Mouse (Mus musculus): Measurements from ENCODE around the gene Ccp110. TPM values are rescaled to one million over a fixed set of nuclear protein-coding genes. Genes with fewer than 3 reads are reported as not detected.
A peak's percentile ranks its signal among the peaks of the same experiment; 100 is the strongest.

Ccp110 gene
- 3.8 TPM for polyA plus RNA-seq (2012; fragmentation: generic; extraction: Trizol)
- long read RNA-seq, experiment 1, partial matches to known transcripts, result 1 of 3 reads
- long read RNA-seq, experiment 1, other reads (novel, unspliced or antisense), result 2 of 3 reads
- long read RNA-seq, experiment 2, full-length matches to known transcripts, result 1 of 14 reads
- long read RNA-seq, experiment 2, partial matches to known transcripts, result 5 of 14 reads
- long read RNA-seq, experiment 2, other reads (novel, unspliced or antisense), result 8 of 14 reads

DNA sequence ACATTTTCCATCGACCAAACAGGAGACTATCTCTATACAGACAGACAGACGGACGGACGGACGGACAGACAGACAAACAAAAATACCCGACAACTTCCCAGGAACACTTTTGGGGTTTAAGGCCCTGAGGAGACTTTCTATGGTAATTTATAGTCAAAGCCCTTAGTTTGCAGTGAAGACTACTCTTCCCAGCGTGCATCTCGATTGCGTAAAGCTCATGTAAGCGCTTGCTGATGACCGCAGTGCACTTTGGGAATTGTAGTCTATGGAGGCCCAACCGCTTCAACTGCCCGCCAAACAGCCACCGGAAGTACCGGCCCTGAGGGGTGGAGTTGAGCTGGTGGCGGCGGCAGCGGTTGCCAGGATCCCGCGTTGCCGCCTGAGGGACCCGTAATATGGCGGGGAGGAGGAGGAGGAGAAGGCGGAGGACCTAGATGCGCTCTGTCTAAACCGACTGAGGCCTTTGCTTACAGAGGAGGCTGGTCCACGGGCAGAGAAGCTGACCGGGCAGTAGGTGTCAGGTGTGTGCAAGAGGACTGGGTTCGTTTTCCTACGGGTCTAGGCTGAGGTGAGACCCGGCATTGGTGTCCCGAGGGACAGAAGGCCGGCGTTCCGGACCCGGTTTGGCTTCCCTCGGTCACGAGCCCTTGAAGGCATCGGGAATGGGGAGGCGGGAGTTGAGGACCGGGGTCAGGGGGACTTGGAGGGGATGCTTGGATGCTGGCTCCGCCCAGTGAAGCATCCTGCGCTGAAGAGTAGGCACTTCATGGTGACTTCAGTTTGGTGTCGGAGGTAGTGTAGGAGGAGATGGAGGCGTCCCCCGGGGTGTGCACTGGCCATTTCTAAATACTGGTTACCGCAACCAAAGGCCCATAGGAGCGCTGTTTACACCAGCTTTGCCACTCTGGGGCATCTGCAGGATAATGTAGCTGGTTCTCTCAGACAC, at the start of gene Ccp110:
TSS of gene Ccp110 (plus strand) at position 325 of the 946 bp plus-strand sequence.
- peaks cover 19% of the 10 kb centered on the region for H3K36me3 ChIP-seq (ENCODE audit: control insufficient read depth, insufficient read depth)
- peak within 1 kb of the TSS; percentile 89 for H3ac ChIP-seq (ENCODE audit: control insufficient read depth, insufficient read length, low read depth)
- TF ChIP-seq FOSL1 (IDR thresholded peaks at IDR 0.05; ENCODE audit: insufficient read depth, low read length, poor library complexity, severe bottlenecking), result no peak
- peak; percentile 90 for TF ChIP-seq CEBPB (IDR thresholded peaks at IDR 0.05; ENCODE audit: low read depth)
- H3K79me3 ChIP-seq (ENCODE audit: low read depth), result peaks cover 3% of the 10 kb centered on the region
- peak within 1 kb of the TSS; percentile 68 for H3K4me3 ChIP-seq (ENCODE audit: insufficient read depth, poor library complexity, severe bottlenecking)
- H3K27me3 ChIP-seq (ENCODE audit: control insufficient read depth, insufficient read depth, insufficient read length), result no peaks in the 10 kb centered on the region
- H3K79me2 ChIP-seq (ENCODE audit: control insufficient read depth, insufficient read depth), result peaks cover 10% of the 10 kb centered on the region

DNA sequence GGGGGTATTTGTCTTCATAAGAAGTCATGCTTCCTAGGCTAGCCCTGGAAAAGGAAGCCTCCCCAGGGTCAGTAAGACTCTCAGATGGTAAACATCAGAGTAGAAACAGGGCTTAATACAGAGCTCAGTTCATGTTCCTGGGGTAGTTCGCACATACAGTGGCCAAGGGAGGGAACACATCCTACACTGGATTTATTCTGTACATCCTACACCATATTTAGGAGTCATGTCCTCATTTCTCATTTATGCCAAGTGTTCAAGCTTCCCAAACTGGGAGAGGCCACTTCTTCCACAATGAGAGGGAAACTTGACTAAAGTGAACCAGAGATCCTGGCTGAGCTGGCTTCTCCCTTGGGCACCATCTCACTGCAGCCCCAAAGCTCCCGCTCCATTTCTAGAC, 44.6 kb upstream of the Ccp110 start:
- H3K79me2 ChIP-seq (ENCODE audit: control insufficient read depth, insufficient read depth), result no peaks in the 10 kb centered on the region
- H3K27me3 ChIP-seq (ENCODE audit: control insufficient read depth, insufficient read depth, insufficient read length), result peaks cover 14% of the 10 kb centered on the region
- H3K36me3 ChIP-seq (ENCODE audit: control insufficient read depth, insufficient read depth), result no peaks in the 10 kb centered on the region
- TF ChIP-seq MYOD1 (IDR thresholded peaks at IDR 0.05; ENCODE audit: control insufficient read depth, insufficient read length, low read depth) (no peak), USF1 (IDR thresholded peaks at IDR 0.05; ENCODE audit: low read depth) (no peak), CEBPB (IDR thresholded peaks at IDR 0.05; ENCODE audit: low read depth) (no peak), CTCF (IDR thresholded peaks at IDR 0.05; ENCODE audit: control insufficient read depth, insufficient read depth, insufficient read length) (no peak)
- H3K4me3 ChIP-seq (ENCODE audit: insufficient read depth, poor library complexity, severe bottlenecking), result no peak overlapping the region
- H3ac ChIP-seq (ENCODE audit: control insufficient read depth, insufficient read length, low read depth), result no peak overlapping the region
- H3K79me3 ChIP-seq (ENCODE audit: low read depth), result no peaks in the 10 kb centered on the region

DNA sequence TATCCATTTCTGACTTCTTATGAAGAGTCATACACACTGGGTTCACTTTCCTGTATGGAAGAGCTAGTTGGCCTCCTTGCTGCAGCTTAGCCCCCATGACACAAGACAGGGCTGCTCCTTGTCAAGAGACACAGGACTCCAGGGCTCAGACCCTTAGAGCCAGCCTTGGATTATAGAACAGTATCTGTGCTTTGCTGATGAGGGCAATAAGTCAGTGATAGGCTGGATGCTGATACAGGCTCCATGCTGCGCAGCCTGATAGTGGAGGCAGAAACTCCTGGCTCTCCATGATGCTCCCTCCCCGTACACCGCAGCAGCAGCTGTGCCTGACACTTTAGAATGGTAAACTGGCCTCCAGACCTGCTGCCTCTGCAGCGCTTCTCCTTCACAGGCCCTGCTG, 42.2 kb upstream of the Ccp110 start:
- TF ChIP-seq MYOD1 (IDR thresholded peaks at IDR 0.05; ENCODE audit: control insufficient read depth, insufficient read length, low read depth) (no peak), MYOG (IDR thresholded peaks at IDR 0.05; ENCODE audit: control insufficient read depth, extremely low read depth, insufficient read length) (no peak), CTCF (IDR thresholded peaks at IDR 0.05; ENCODE audit: control insufficient read depth, insufficient read depth, insufficient read length) (no peak), FOSL1 (IDR thresholded peaks at IDR 0.05; ENCODE audit: insufficient read depth, low read length, poor library complexity, severe bottlenecking) (no peak), USF1 (IDR thresholded peaks at IDR 0.05; ENCODE audit: low read depth) (no peak), MAX (IDR thresholded peaks at IDR 0.05) (no peak), CEBPB (IDR thresholded peaks at IDR 0.05; ENCODE audit: low read depth) (no peak)
- H3K4me3 ChIP-seq (ENCODE audit: insufficient read depth, poor library complexity, severe bottlenecking), result no peak overlapping the region
- H3K79me3 ChIP-seq (ENCODE audit: low read depth), result no peaks in the 10 kb centered on the region
- H3K79me2 ChIP-seq (ENCODE audit: control insufficient read depth, insufficient read depth), result no peaks in the 10 kb centered on the region
- H3K36me3 ChIP-seq (ENCODE audit: control insufficient read depth, insufficient read depth), result no peaks in the 10 kb centered on the region
- no peak overlapping the region for H3ac ChIP-seq (ENCODE audit: control insufficient read depth, insufficient read length, low read depth)
- H3K27me3 ChIP-seq (ENCODE audit: control insufficient read depth, insufficient read depth, insufficient read length), result peaks cover 14% of the 10 kb centered on the region

DNA sequence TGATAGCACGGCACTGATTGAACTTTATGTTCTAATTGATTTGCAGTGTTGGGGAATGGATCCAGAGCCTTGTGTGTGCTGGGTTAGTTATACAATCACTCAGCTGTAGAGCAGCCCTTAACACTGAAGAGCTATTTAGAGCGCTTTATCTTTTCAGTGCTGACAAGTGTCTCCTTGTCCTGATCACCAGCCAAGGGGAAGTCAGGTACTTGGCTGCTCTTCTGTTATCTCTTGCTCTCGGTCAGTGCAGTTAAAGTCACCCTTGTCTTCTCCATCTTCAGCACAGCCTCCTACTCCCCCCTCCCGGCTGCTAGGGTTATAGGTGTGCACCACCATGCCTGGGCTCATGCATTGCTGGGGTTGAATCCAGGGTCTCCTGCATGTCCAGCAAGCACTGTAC, 35.5 kb upstream of the Ccp110 start:
- Histone ChIP-seq H3K79me2 (ENCODE audit: control insufficient read depth, insufficient read depth) (no peaks in the 10 kb centered on the region), H3K36me3 (ENCODE audit: control insufficient read depth, insufficient read depth) (no peaks in the 10 kb centered on the region), H3K4me3 (ENCODE audit: insufficient read depth, poor library complexity, severe bottlenecking) (no peak overlapping the region), H3K79me3 (ENCODE audit: low read depth) (no peaks in the 10 kb centered on the region), H3K27me3 (ENCODE audit: control insufficient read depth, insufficient read depth, insufficient read length) (no peaks in the 10 kb centered on the region), H3ac (ENCODE audit: control insufficient read depth, insufficient read length, low read depth) (no peak overlapping the region)
- TF ChIP-seq USF1 (IDR thresholded peaks at IDR 0.05; ENCODE audit: low read depth), result no peak
- TF ChIP-seq CTCF (IDR thresholded peaks at IDR 0.05; ENCODE audit: control insufficient read depth, insufficient read depth, insufficient read length), result no peak
- no peak for TF ChIP-seq MAX (IDR thresholded peaks at IDR 0.05)
- TF ChIP-seq FOSL1 (IDR thresholded peaks at IDR 0.05; ENCODE audit: insufficient read depth, low read length, poor library complexity, severe bottlenecking), result no peak
- no peak for TF ChIP-seq MYOD1 (IDR thresholded peaks at IDR 0.05; ENCODE audit: control insufficient read depth, insufficient read length, low read depth)
- TF ChIP-seq MYOG (IDR thresholded peaks at IDR 0.05; ENCODE audit: control insufficient read depth, extremely low read depth, insufficient read length), result no peak
- no peak for TF ChIP-seq CEBPB (IDR thresholded peaks at IDR 0.05; ENCODE audit: low read depth)

DNA sequence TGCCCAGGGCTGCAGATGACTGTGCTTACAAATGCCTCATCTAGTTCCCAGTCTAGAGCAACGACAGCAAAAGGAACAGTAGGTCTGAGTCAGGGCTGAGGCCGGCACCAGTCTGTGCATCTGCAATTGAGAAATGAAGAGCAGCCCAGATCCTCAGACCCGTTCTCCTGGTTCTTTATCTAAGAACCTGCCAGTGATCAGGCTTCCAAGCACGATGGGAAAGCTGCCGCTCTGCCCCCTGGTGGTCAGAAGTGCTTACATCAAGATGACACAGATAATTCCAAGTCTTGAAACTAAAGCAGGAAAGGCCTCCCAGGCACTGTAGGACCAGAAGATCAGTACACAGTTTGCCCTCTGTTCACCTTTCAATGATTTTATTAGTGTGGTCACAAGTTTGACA, 24.2 kb upstream of the Ccp110 start:
- Histone ChIP-seq H3K79me2 (ENCODE audit: control insufficient read depth, insufficient read depth) (no peaks in the 10 kb centered on the region), H3K36me3 (ENCODE audit: control insufficient read depth, insufficient read depth) (peaks cover 6% of the 10 kb centered on the region)

More for the DNA sequence above, 24.2 kb upstream of the Ccp110 start:
- Histone ChIP-seq H3ac (ENCODE audit: control insufficient read depth, insufficient read length, low read depth) (no peak overlapping the region), H3K79me3 (ENCODE audit: low read depth) (no peaks in the 10 kb centered on the region), H3K4me3 (ENCODE audit: insufficient read depth, poor library complexity, severe bottlenecking) (no peak overlapping the region), H3K27me3 (ENCODE audit: control insufficient read depth, insufficient read depth, insufficient read length) (no peaks in the 10 kb centered on the region)
- TF ChIP-seq MAX (IDR thresholded peaks at IDR 0.05) (no peak), USF1 (IDR thresholded peaks at IDR 0.05; ENCODE audit: low read depth) (no peak), FOSL1 (IDR thresholded peaks at IDR 0.05; ENCODE audit: insufficient read depth, low read length, poor library complexity, severe bottlenecking) (no peak), MYOD1 (IDR thresholded peaks at IDR 0.05; ENCODE audit: control insufficient read depth, insufficient read length, low read depth) (no peak), CTCF (IDR thresholded peaks at IDR 0.05; ENCODE audit: control insufficient read depth, insufficient read depth, insufficient read length) (no peak)

Data from C2C12 (cell line).